Mouse (Mus musculus) kidney, embryonic 15.5 days (tissue): Measurements from ENCODE around the gene Calu. TPM values are rescaled to one million over a fixed set of nuclear protein-coding genes. Genes with fewer than 3 reads are reported as not detected.
A peak's percentile ranks its signal among the peaks of the same experiment; 100 is the strongest.

ENCODE experiments used
- ATAC-seq: fragments of 200-750 bp; cut with Nextera tagmentation; replicated peaks from 2 replicates; pipeline ENCODE4 v1.8.0; 2017; ENCODE audit warnings: moderate TSS enrichment; ENCODE audit not compliant: low FRiP score
- H3K27ac ChIP-seq: fragments of 300-500 bp; sonication (generic); 2 replicates; pipeline ENCODE4 v1.5.1; 2015; ENCODE audit warnings: mild to moderate bottlenecking, inconsistent platforms
- H3K27me3 ChIP-seq: fragments of 300-500 bp; sonication (generic); 2 replicates; pipeline ENCODE4 v1.6.1; 2015; ENCODE audit warnings: inconsistent platforms
- H3K36me3 ChIP-seq: fragments of 300-500 bp; sonication (generic); 2 replicates; pipeline ENCODE4 v1.6.1; 2015; ENCODE audit warnings: inconsistent platforms
- H3K4me1 ChIP-seq: fragments of 300-500 bp; sonication (generic); 2 replicates; pipeline ENCODE4 v1.6.1; 2015; ENCODE audit warnings: inconsistent platforms
- H3K4me2 ChIP-seq: fragments of 300-500 bp; sonication (generic); 2 replicates; pipeline ENCODE4 v1.6.1; 2015; ENCODE audit warnings: moderate library complexity, mild to moderate bottlenecking, inconsistent platforms
- H3K4me3 ChIP-seq: fragments of 300-500 bp; sonication (generic); replicated peaks from 2 replicates; pipeline ENCODE4 v1.5.1; 2015; ENCODE audit warnings: mild to moderate bottlenecking, inconsistent platforms
- H3K9ac ChIP-seq: fragments of 300-500 bp; sonication (generic); 2 replicates; pipeline ENCODE4 v1.6.1; 2015; ENCODE audit warnings: mild to moderate bottlenecking, inconsistent platforms
- H3K9me3 ChIP-seq: fragments of 300-500 bp; sonication (generic); replicated peaks from 2 replicates; pipeline ENCODE4 v1.6.1; 2016; ENCODE audit warnings: inconsistent platforms
- WGBS: fragments of 180-500 bp; shearing (Covaris S2); methylation state at CpG from one replicate; pipeline ENCODE4 v1.1.7; 2015; ENCODE audit warnings: mixed read lengths; 5-methylcytosine and 5-hydroxymethylcytosine counted together
- polyA plus RNA-seq: library from polyadenylated mRNA; unstranded; fragments of >200 nt; fragmentation: Nextera tagmentation; extraction: Ambion mirVana; gene quantifications from 2 replicates; pipeline ENCODE4 v1.2.1, GENCODE M21; 2015

Calu gene
- polyA plus RNA-seq: 382 and 391 TPM in 2 replicates

- H3K4me2 ChIP-seq: peak within 1 kb of the TSS; percentile 77
- H3K9me3 ChIP-seq: no peaks in the 10 kb centered on the region
- peaks cover 28% of the 10 kb centered on the region for H3K4me1 ChIP-seq
- no peaks in the 10 kb centered on the region for H3K27me3 ChIP-seq
- under 1% methylated on average over 55 of the region's 55 CpGs for WGBS
- peak within 1 kb of the TSS; percentile 96 for H3K27ac ChIP-seq
- H3K4me3 ChIP-seq: peak within 1 kb of the TSS; percentile 69
- peak within 1 kb of the TSS; percentile 86 for H3K9ac ChIP-seq
- no peaks in the 10 kb centered on the region for H3K36me3 ChIP-seq
- ATAC-seq: peak; percentile 99
Measured at GRCm38 (mm10) chr6:29347665-29348370, at the start of gene Calu. TSS of gene Calu (plus strand) at chr6:29348069.

- Histone ChIP-seq H3K36me3 (no peaks in the 10 kb centered on the region), H3K9me3 (no peaks in the 10 kb centered on the region), H3K4me1 (no peaks in the 10 kb centered on the region), H3K27me3 (no peaks in the 10 kb centered on the region), H3K4me3 (no peak overlapping the region), H3K9ac (no peak overlapping the region), H3K4me2 (no peak overlapping the region), H3K27ac (no peak overlapping the region)
- 65% methylated on average over 2 of the region's 2 CpGs for WGBS
- ATAC-seq: no peak
Measured at GRCm38 (mm10) chr6:29299112-29299511, 48.8 kb upstream of the Calu start.

- Histone ChIP-seq H3K4me2 (no peak overlapping the region), H3K36me3 (no peaks in the 10 kb centered on the region), H3K9me3 (peaks cover 3% of the 10 kb centered on the region; the same call in 1 of the 2 replicates), H3K9ac (no peak overlapping the region), H3K4me1 (no peaks in the 10 kb centered on the region), H3K27me3 (no peaks in the 10 kb centered on the region), H3K27ac (no peak overlapping the region), H3K4me3 (no peak overlapping the region)
- ATAC-seq: no peak
Measured at GRCm38 (mm10) chr6:29303251-29303650, 44.6 kb upstream of the Calu start.

GRCm38 (mm10) chr6:29303726-29304125 lies 44.1 kb upstream of the Calu start:
- Histone ChIP-seq H3K9me3 (peaks cover 3% of the 10 kb centered on the region; the same call in 1 of the 2 replicates), H3K27ac (no peak overlapping the region), H3K4me3 (no peak overlapping the region), H3K4me1 (no peaks in the 10 kb centered on the region), H3K36me3 (no peaks in the 10 kb centered on the region), H3K27me3 (no peaks in the 10 kb centered on the region), H3K9ac (no peak overlapping the region), H3K4me2 (no peak overlapping the region)
- no peak for ATAC-seq
- 49% methylated on average over 5 of the region's 5 CpGs for WGBS

GRCm38 (mm10) chr6:29305462-29305861 lies 42.4 kb upstream of the Calu start:
- Histone ChIP-seq H3K4me1 (no peaks in the 10 kb centered on the region), H3K4me2 (no peak overlapping the region), H3K36me3 (no peaks in the 10 kb centered on the region), H3K27ac (no peak overlapping the region), H3K4me3 (no peak overlapping the region), H3K9me3 (peaks cover 3% of the 10 kb centered on the region; the same call in 1 of the 2 replicates), H3K9ac (no peak overlapping the region), H3K27me3 (no peaks in the 10 kb centered on the region)
- ATAC-seq: no peak
- WGBS: 90% methylated on average over 4 of the region's 4 CpGs

GRCm38 (mm10) chr6:29308846-29309605 lies 38.8 kb upstream of the Calu start:
- Histone ChIP-seq H3K4me2 (no peak overlapping the region), H3K36me3 (no peaks in the 10 kb centered on the region), H3K9me3 (peaks cover 3% of the 10 kb centered on the region; the same call in 1 of the 2 replicates), H3K4me1 (no peaks in the 10 kb centered on the region; the same call in 1 of the 2 replicates), H3K27me3 (no peaks in the 10 kb centered on the region), H3K9ac (no peak overlapping the region), H3K4me3 (no peak overlapping the region), H3K27ac (no peak overlapping the region)
- ATAC-seq: no peak
- 89% methylated on average over 16 of the region's 16 CpGs for WGBS

- Histone ChIP-seq H3K27ac (no peak overlapping the region), H3K4me2 (no peak overlapping the region), H3K9ac (no peak overlapping the region), H3K36me3 (no peaks in the 10 kb centered on the region), H3K4me1 (peaks cover 9% of the 10 kb centered on the region), H3K27me3 (no peaks in the 10 kb centered on the region), H3K4me3 (no peak overlapping the region), H3K9me3 (no peaks in the 10 kb centered on the region)
- no peak for ATAC-seq
- 71% methylated on average over 14 of the region's 14 CpGs for WGBS
Measured at GRCm38 (mm10) chr6:29313690-29314202, 34.1 kb upstream of the Calu start.

GRCm38 (mm10) chr6:29317286-29317685 lies 30.6 kb upstream of the Calu start:
- no peaks in the 10 kb centered on the region for H3K36me3 ChIP-seq
- no peak overlapping the region for H3K4me3 ChIP-seq
- peak overlapping the region; percentile 18; the same call in 1 of the 2 replicates for H3K27ac ChIP-seq
- H3K9me3 ChIP-seq: no peaks in the 10 kb centered on the region
- no peaks in the 10 kb centered on the region for H3K27me3 ChIP-seq
- H3K4me2 ChIP-seq: no peak overlapping the region
- ATAC-seq: no peak
- WGBS: 59% methylated on average over 2 of the region's 2 CpGs
- peaks cover 16% of the 10 kb centered on the region for H3K4me1 ChIP-seq
- no peak overlapping the region for H3K9ac ChIP-seq

- Histone ChIP-seq H3K27me3 (no peaks in the 10 kb centered on the region), H3K4me2 (no peak overlapping the region)
- no peak for ATAC-seq
Measured at GRCm38 (mm10) chr6:29317941-29318340, 29.9 kb upstream of the Calu start.

GRCm38 (mm10) chr6:29318879-29319278 lies 29.0 kb upstream of the Calu start, which contains the start of gene Fam71f1:
TSS of gene Fam71f1 (plus strand) at chr6:29319140.
- Histone ChIP-seq H3K4me1 (peaks cover 16% of the 10 kb centered on the region), H3K4me3 (no peak within 1 kb of the TSS), H3K27me3 (no peaks in the 10 kb centered on the region), H3K9ac (no peak within 1 kb of the TSS), H3K36me3 (no peaks in the 10 kb centered on the region), H3K27ac (peak within 1 kb of the TSS; percentile 39; the same call in 1 of the 2 replicates), H3K4me2 (no peak within 1 kb of the TSS), H3K9me3 (no peaks in the 10 kb centered on the region)
- 0 out of 2 replicates have a peak, but pooled peaks have one; percentile 73 for ATAC-seq
- WGBS: 33% methylated on average over 5 of the region's 5 CpGs

More at GRCm38 (mm10) chr6:29317941-29318340, 29.9 kb upstream of the Calu start:
- no peak overlapping the region for H3K9ac ChIP-seq
- peaks cover 16% of the 10 kb centered on the region for H3K4me1 ChIP-seq
- H3K36me3 ChIP-seq: no peaks in the 10 kb centered on the region
- peak overlapping the region; percentile 18; the same call in 1 of the 2 replicates for H3K27ac ChIP-seq
- 41% methylated on average over 3 of the region's 3 CpGs for WGBS
- no peak overlapping the region for H3K4me3 ChIP-seq
- H3K9me3 ChIP-seq: no peaks in the 10 kb centered on the region

GRCm38 (mm10) chr6:29321586-29321985 lies 26.3 kb upstream of the Calu start:
- no peak overlapping the region for H3K4me2 ChIP-seq
- H3K4me1 ChIP-seq: peaks cover 16% of the 10 kb centered on the region
- H3K27ac ChIP-seq: no peak overlapping the region
- no peak overlapping the region for H3K4me3 ChIP-seq
- no peak for ATAC-seq
- 77% methylated on average over 6 of the region's 6 CpGs for WGBS
- H3K36me3 ChIP-seq: no peaks in the 10 kb centered on the region
- H3K9ac ChIP-seq: no peak overlapping the region
- H3K9me3 ChIP-seq: no peaks in the 10 kb centered on the region
- H3K27me3 ChIP-seq: no peaks in the 10 kb centered on the region

- H3K9ac ChIP-seq: no peak overlapping the region
- ATAC-seq: no peak
- H3K36me3 ChIP-seq: no peaks in the 10 kb centered on the region
- H3K27ac ChIP-seq: no peak overlapping the region
- H3K4me1 ChIP-seq: peaks cover 16% of the 10 kb centered on the region
- no peaks in the 10 kb centered on the region for H3K9me3 ChIP-seq
- WGBS: 92% methylated on average over 7 of the region's 7 CpGs
- no peaks in the 10 kb centered on the region for H3K27me3 ChIP-seq
- no peak overlapping the region for H3K4me3 ChIP-seq
- H3K4me2 ChIP-seq: no peak overlapping the region
Measured at GRCm38 (mm10) chr6:29322147-29322546, 25.7 kb upstream of the Calu start.
